Mouse (Mus musculus) neural tube, embryonic 12.5 days (tissue): ENCODE measurements around the gene Gm29776. TPM values are rescaled to one million over a fixed set of nuclear protein-coding genes. Genes with fewer than 3 reads are reported as not detected.

ENCODE experiments used
- ATAC-seq: fragments of 200-750 bp; cut with Nextera tagmentation; 2 replicates; pipeline ENCODE4 v1.8.0; 2017; ENCODE audit warnings: low read depth, mild to moderate bottlenecking, moderate TSS enrichment, moderate library complexity; ENCODE audit not compliant: low FRiP score
- H3K27ac ChIP-seq: fragments of 300-500 bp; sonication (generic); 2 replicates; pipeline ENCODE4 v1.5.1; 2016
- H3K27me3 ChIP-seq: fragments of 300-500 bp; sonication (generic); replicated peaks from 2 replicates; pipeline ENCODE4 v1.6.1; 2016; ENCODE audit warnings: mild to moderate bottlenecking
- H3K36me3 ChIP-seq: fragments of 300-500 bp; sonication (generic); 2 replicates; pipeline ENCODE4 v1.6.1; 2016; ENCODE audit warnings: mild to moderate bottlenecking
- H3K4me1 ChIP-seq: fragments of 300-500 bp; sonication (generic); 2 replicates; pipeline ENCODE4 v1.6.1; 2016
- H3K4me2 ChIP-seq: fragments of 300-500 bp; sonication (generic); replicated peaks from 2 replicates; pipeline ENCODE4 v1.6.1; 2016; ENCODE audit warnings: mild to moderate bottlenecking
- H3K4me3 ChIP-seq: fragments of 300-500 bp; sonication (generic); 2 replicates; pipeline ENCODE4 v1.5.1; 2016
- H3K9ac ChIP-seq: fragments of 300-500 bp; sonication (generic); 2 replicates; pipeline ENCODE4 v1.6.1; 2016; ENCODE audit warnings: mild to moderate bottlenecking
- H3K9me3 ChIP-seq: fragments of 300-500 bp; sonication (generic); 2 replicates; pipeline ENCODE4 v1.6.1; 2016; ENCODE audit warnings: mild to moderate bottlenecking
- WGBS: fragments of 180-500 bp; shearing (Covaris S2); methylation state at CpG from one replicate; pipeline ENCODE4 v1.1.7; 2016; 5-methylcytosine and 5-hydroxymethylcytosine counted together
- polyA plus RNA-seq: library from polyadenylated mRNA; unstranded; fragments of >200 nt; fragmentation: Nextera tagmentation; extraction: Ambion mirVana; gene quantifications from 2 replicates; pipeline ENCODE4 v1.2.1, GENCODE M21; 2016

The Gm29776 gene
- polyA plus RNA-seq, 1 experiment from 2014 or later, result 0.10 TPM

- no peak overlapping the region for H3K4me2 ChIP-seq
- H3K4me1 ChIP-seq, result no peaks in the 10 kb centered on the region
- H3K9ac ChIP-seq, result no peak overlapping the region
- WGBS, result 77% methylated on average over 5 of the region's 5 CpGs
- no peaks in the 10 kb centered on the region for H3K36me3 ChIP-seq
- H3K27ac ChIP-seq, result no peak overlapping the region
- no peak overlapping the region for H3K4me3 ChIP-seq
- no peak for ATAC-seq
- H3K27me3 ChIP-seq, result no peaks in the 10 kb centered on the region
- H3K9me3 ChIP-seq, result no peaks in the 10 kb centered on the region
These were observed 28.9 kb upstream of the Gm29776 start for GRCm38 (mm10) chr14:54727565-54727964.

DNA sequence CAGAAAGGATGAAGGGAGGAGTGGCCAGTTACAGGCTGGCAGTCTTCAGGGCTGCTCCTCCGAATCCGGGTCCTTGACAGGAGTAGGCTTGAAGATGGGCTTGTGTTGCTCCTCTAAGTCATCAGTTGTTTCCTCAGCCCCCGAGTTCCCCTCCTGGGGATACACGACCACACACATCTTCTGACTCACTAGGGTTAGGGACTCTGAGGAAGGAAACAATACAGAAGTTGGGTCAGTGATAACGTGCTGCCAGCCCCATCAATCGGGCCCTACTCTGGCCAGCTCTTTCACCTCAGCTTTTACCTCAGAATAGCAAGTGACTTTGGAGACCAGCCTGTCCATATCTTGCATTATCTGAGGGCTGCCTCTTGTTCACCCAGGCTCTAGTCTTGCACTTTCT lies 25.4 kb upstream of the Gm29776 start:
- Histone ChIP-seq H3K27ac (no peak overlapping the region), H3K4me2 (no peak overlapping the region), H3K36me3 (no peaks in the 10 kb centered on the region), H3K9ac (no peak overlapping the region), H3K4me1 (no peaks in the 10 kb centered on the region), H3K9me3 (no peaks in the 10 kb centered on the region), H3K4me3 (no peak overlapping the region), H3K27me3 (no peaks in the 10 kb centered on the region)
- ATAC-seq, result no peak
- WGBS, result 88% methylated on average over 6 of the region's 6 CpGs

DNA sequence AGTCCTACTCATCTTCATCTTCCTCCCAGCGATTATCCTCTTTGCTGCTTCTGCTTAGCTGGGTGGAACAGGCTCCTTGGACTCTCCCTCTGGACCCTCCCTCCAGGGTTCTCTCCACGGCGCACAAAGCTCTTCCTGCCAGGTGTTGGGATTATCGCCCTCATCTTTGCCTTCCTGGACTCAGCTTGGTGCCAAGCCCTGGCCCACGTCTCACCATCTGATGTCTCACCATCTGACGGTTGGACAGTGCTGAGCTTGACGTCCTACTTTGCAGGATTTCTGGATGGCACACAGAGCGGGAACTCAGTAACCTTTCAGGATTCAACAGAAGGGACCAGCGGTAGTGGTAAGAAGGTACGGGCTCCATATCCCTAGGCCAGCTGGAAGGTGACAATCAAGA lies 23.1 kb upstream of the Gm29776 start:
- no peak overlapping the region for H3K4me3 ChIP-seq
- WGBS, result 84% methylated on average over 10 of the region's 10 CpGs
- H3K9ac ChIP-seq, result no peak overlapping the region
- no peaks in the 10 kb centered on the region for H3K4me1 ChIP-seq
- H3K36me3 ChIP-seq, result no peaks in the 10 kb centered on the region
- ATAC-seq, result no peak
- no peak overlapping the region for H3K27ac ChIP-seq
- no peak overlapping the region for H3K4me2 ChIP-seq
- H3K27me3 ChIP-seq, result no peaks in the 10 kb centered on the region
- H3K9me3 ChIP-seq, result no peaks in the 10 kb centered on the region

DNA sequence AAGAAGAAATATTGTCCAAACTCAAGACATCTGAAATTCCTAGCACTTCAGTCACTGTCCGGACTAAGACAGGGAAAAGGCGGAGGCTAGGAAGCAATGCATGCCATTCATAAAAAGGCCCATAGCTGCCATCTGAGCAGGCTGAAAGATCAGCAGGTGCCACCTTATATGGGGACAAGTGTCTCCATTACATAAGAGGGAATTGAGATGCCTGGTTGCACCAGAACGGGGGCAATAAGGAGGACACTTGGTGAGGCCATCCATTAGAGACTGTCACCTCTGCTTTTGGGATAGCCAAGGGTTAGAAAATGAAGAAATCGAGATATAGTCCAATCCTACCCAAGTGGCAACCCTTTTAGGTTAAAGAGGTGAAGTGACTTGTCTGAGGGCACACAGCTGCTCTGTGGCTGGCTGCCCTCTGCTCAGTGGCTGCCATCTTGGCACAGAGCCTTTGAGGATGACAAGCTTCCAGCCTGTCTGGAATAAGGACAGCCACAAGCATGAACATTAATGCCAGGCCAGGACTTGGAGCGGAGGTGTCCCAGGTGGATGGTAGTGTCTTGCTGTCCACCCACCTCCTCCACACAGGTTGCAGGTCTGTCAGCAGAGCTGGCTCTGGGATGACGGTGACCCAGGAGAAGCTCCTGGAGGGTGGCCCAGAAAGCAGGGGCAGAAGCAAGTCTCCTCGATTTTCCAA lies 22.2 kb upstream of the Gm29776 start:
- Histone ChIP-seq H3K4me3 (no peak overlapping the region), H3K27me3 (no peaks in the 10 kb centered on the region), H3K4me1 (no peaks in the 10 kb centered on the region), H3K27ac (no peak overlapping the region), H3K4me2 (no peak overlapping the region), H3K9me3 (no peaks in the 10 kb centered on the region), H3K9ac (no peak overlapping the region), H3K36me3 (no peaks in the 10 kb centered on the region)
- ATAC-seq, result no peak
- WGBS, result 87% methylated on average over 7 of the region's 7 CpGs

GRCm38 (mm10) chr14:54720041-54720440 lies 21.4 kb upstream of the Gm29776 start:
- 91% methylated on average over 11 of the region's 11 CpGs for WGBS
- no peak overlapping the region for H3K9ac ChIP-seq
- H3K4me1 ChIP-seq, result 0 out of 2 replicates have a peak, but pooled peaks cover under 1% of the 10 kb centered on the region
- H3K36me3 ChIP-seq, result no peaks in the 10 kb centered on the region
- no peaks in the 10 kb centered on the region for H3K27me3 ChIP-seq
- no peak overlapping the region for H3K27ac ChIP-seq
- no peaks in the 10 kb centered on the region for H3K9me3 ChIP-seq
- ATAC-seq, result no peak
- H3K4me3 ChIP-seq, result no peak overlapping the region
- H3K4me2 ChIP-seq, result no peak overlapping the region

- Histone ChIP-seq H3K27ac (no peak overlapping the region), H3K4me1 (0 out of 2 replicates have a peak, but pooled peaks cover 7% of the 10 kb centered on the region), H3K36me3 (no peaks in the 10 kb centered on the region), H3K4me2 (peak overlapping the region; percentile 64; the same call in 1 of the 2 replicates), H3K9ac (no peak overlapping the region), H3K27me3 (no peaks in the 10 kb centered on the region), H3K9me3 (no peaks in the 10 kb centered on the region), H3K4me3 (no peak overlapping the region)
- ATAC-seq, result no peak
- WGBS, result 86% methylated on average over 1 of the region's 1 CpGs
These were observed 16.8 kb upstream of the Gm29776 start for GRCm38 (mm10) chr14:54715402-54715801.

DNA sequence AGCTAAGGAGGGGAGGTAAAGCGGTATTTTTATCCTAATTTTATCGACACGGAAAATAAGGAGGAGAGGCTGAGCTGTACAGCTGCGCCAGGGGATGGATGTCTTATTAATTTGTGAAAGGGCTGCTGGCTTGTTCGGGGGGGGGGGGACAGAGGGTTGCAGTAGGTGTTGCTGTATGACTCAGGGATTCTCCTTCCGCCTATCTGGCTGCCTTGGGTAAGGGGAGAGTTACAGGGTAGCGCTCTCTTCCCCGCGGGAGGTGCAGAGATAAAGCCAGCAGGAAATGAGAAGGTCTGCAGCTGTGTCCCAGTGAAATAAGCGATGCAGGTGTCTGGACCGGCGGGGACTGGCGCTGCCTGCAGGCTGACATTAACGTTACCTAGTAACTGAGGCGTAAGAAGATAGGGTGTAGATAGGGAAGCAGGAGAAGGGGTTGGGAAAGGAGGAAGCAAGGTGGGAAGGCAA lies 16.0 kb upstream of the Gm29776 start:
- Histone ChIP-seq H3K9me3 (no peaks in the 10 kb centered on the region), H3K27ac (no peak overlapping the region), H3K4me3 (peak overlapping the region; percentile 27), H3K4me2 (peak overlapping the region; percentile 64), H3K9ac (peak overlapping the region; percentile 17; the same call in 1 of the 2 replicates), H3K4me1 (0 out of 2 replicates have a peak, but pooled peaks cover 7% of the 10 kb centered on the region), H3K36me3 (no peaks in the 10 kb centered on the region), H3K27me3 (no peaks in the 10 kb centered on the region)
- 3% methylated on average over 15 of the region's 15 CpGs for WGBS
- peak; percentile 69 for ATAC-seq

GRCm38 (mm10) chr14:54714121-54714520 lies 15.5 kb upstream of the Gm29776 start:
- Histone ChIP-seq H3K4me3 (peak overlapping the region; percentile 27), H3K4me2 (peak overlapping the region; percentile 64), H3K4me1 (0 out of 2 replicates have a peak, but pooled peaks cover 7% of the 10 kb centered on the region), H3K27me3 (no peaks in the 10 kb centered on the region), H3K9ac (peak overlapping the region; percentile 17; the same call in 1 of the 2 replicates), H3K36me3 (no peaks in the 10 kb centered on the region), H3K27ac (no peak overlapping the region), H3K9me3 (no peaks in the 10 kb centered on the region)
- peak; percentile 79 for ATAC-seq
- 2% methylated on average over 13 of the region's 13 CpGs for WGBS

GRCm38 (mm10) chr14:54712861-54713260 lies 14.2 kb upstream of the Gm29776 start:
- H3K4me1 ChIP-seq, result 0 out of 2 replicates have a peak, but pooled peaks cover 7% of the 10 kb centered on the region
- H3K9ac ChIP-seq, result no peak overlapping the region
- no peaks in the 10 kb centered on the region for H3K36me3 ChIP-seq
- no peaks in the 10 kb centered on the region for H3K9me3 ChIP-seq
- no peak for ATAC-seq
- no peak overlapping the region for H3K4me2 ChIP-seq
- H3K27me3 ChIP-seq, result no peaks in the 10 kb centered on the region
- 79% methylated on average over 8 of the region's 8 CpGs for WGBS
- H3K27ac ChIP-seq, result no peak overlapping the region
- no peak overlapping the region for H3K4me3 ChIP-seq

- ATAC-seq, result no peak
- Histone ChIP-seq H3K4me1 (0 out of 2 replicates have a peak, but pooled peaks cover 7% of the 10 kb centered on the region), H3K27me3 (no peaks in the 10 kb centered on the region), H3K4me2 (no peak within 1 kb of the TSS), H3K9ac (no peak within 1 kb of the TSS), H3K27ac (no peak within 1 kb of the TSS), H3K9me3 (no peaks in the 10 kb centered on the region), H3K36me3 (no peaks in the 10 kb centered on the region), H3K4me3 (no peak within 1 kb of the TSS)
- 90% methylated on average over 7 of the region's 7 CpGs for WGBS
These were observed 13.4 kb upstream of the Gm29776 start, which contains the start of gene Cebpe for GRCm38 (mm10) chr14:54712074-54712473. TSS of gene Cebpe (minus strand) at chr14:54712174.

- Histone ChIP-seq H3K27me3 (no peaks in the 10 kb centered on the region), H3K4me2 (no peak overlapping the region), H3K27ac (no peak overlapping the region), H3K4me1 (no peaks in the 10 kb centered on the region), H3K9ac (no peak overlapping the region), H3K4me3 (no peak overlapping the region), H3K36me3 (no peaks in the 10 kb centered on the region), H3K9me3 (no peaks in the 10 kb centered on the region)
- WGBS, result 82% methylated on average over 9 of the region's 9 CpGs
- ATAC-seq, result no peak
These were observed 10.4 kb upstream of the Gm29776 start for GRCm38 (mm10) chr14:54709054-54709453.

GRCm38 (mm10) chr14:54706589-54707320 lies 8.1 kb upstream of the Gm29776 start:
- Histone ChIP-seq H3K27ac (no peak overlapping the region), H3K4me3 (no peak overlapping the region), H3K9ac (no peak overlapping the region), H3K9me3 (no peaks in the 10 kb centered on the region), H3K4me1 (no peaks in the 10 kb centered on the region), H3K4me2 (no peak overlapping the region), H3K27me3 (no peaks in the 10 kb centered on the region), H3K36me3 (no peaks in the 10 kb centered on the region)
- no peak for ATAC-seq
- 67% methylated on average over 17 of the region's 17 CpGs for WGBS
